Mouse (Mus musculus): ENCODE results near the gene Olfr608.

DNA sequence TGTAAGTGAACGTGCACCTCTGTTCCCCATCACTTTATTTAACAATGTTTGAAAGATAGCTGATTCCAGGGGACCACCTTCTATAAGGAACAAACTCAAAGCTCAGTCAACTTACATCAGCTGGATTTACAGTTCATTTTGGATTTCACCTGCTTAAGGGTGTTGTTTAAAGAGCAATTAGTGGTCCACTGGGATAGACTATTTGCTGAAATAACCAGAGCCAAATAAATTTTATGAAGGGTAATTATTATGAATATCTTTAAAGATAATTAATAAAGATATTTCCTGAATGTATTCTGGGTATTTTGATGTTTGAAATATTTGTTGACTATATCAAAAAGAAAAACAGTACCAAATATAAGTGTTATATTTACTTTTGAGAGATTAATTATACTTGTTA, 24.3 kb upstream of the Olfr608 start, which contains the start of gene Olfr605:
- TF ChIP-seq CTCF (IDR thresholded peaks at IDR 0.05; ENCODE audit: low read depth) (no peak), EP300 (IDR thresholded peaks at IDR 0.05; ENCODE audit: low read depth) (no peak)
